Mouse (Mus musculus): ENCODE measurements at regions not wholly inside any gene's neighbourhood (a gene's known extent, or its start where the extent isn't known, plus 50 kb on each side); places are given as distances from the start of the nearest gene placed in this dataset.

- no peak for ATAC-seq (ENCODE audit: low FRiP score)
Observed at GRCm38 (mm10) chr13:82187196-82187595, 404.3 kb downstream of the Cetn3 start.

GRCm38 (mm10) chr13:82200739-82201138, 417.9 kb downstream of the Cetn3 start:
- H3K4me2 ChIP-seq: no peak overlapping the region
- no peaks in the 10 kb centered on the region for H3K9me3 ChIP-seq
- H3K4me1 ChIP-seq: no peaks in the 10 kb centered on the region
- no peak overlapping the region for H3K4me3 ChIP-seq (replicated peaks)
- 84% methylated on average over 1 of the region's 1 CpGs for WGBS
- no peak overlapping the region for H3K27ac ChIP-seq
- no peak for ATAC-seq (ENCODE audit: low FRiP score)
- no peaks in the 10 kb centered on the region for H3K36me3 ChIP-seq (replicated peaks)
- no peaks in the 10 kb centered on the region for H3K27me3 ChIP-seq
- no peak overlapping the region for H3K9ac ChIP-seq

More at GRCm38 (mm10) chr13:82187196-82187595, 404.3 kb downstream of the Cetn3 start:
- Histone ChIP-seq H3K4me2 (no peak overlapping the region), H3K4me1 (no peaks in the 10 kb centered on the region), H3K9ac (no peak overlapping the region), H3K36me3 (replicated peaks) (no peaks in the 10 kb centered on the region), H3K4me3 (replicated peaks) (no peak overlapping the region), H3K27me3 (no peaks in the 10 kb centered on the region), H3K9me3 (no peaks in the 10 kb centered on the region), H3K27ac (no peak overlapping the region)

GRCm38 (mm10) chr13:82225430-82225829, 442.6 kb downstream of the Cetn3 start:
- ATAC-seq (ENCODE audit: low FRiP score): no peak

GRCm38 (mm10) chr13:82233901-82234300, 451.0 kb downstream of the Cetn3 start:
- no peak overlapping the region for H3K4me2 ChIP-seq
- H3K9me3 ChIP-seq: no peaks in the 10 kb centered on the region
- no peak overlapping the region for H3K4me3 ChIP-seq (replicated peaks)
- H3K4me1 ChIP-seq: no peaks in the 10 kb centered on the region
- ATAC-seq (ENCODE audit: low FRiP score): no peak
- H3K36me3 ChIP-seq (replicated peaks): no peaks in the 10 kb centered on the region
- H3K27ac ChIP-seq: no peak overlapping the region
- 77% methylated on average over 2 of the region's 2 CpGs for WGBS
- H3K9ac ChIP-seq: no peak overlapping the region
- no peaks in the 10 kb centered on the region for H3K27me3 ChIP-seq

More at GRCm38 (mm10) chr13:82225430-82225829, 442.6 kb downstream of the Cetn3 start:
- H3K4me1 ChIP-seq: no peaks in the 10 kb centered on the region
- H3K9ac ChIP-seq: no peak overlapping the region
- no peak overlapping the region for H3K27ac ChIP-seq
- no peaks in the 10 kb centered on the region for H3K36me3 ChIP-seq (replicated peaks)
- H3K4me3 ChIP-seq (replicated peaks): no peak overlapping the region
- no peaks in the 10 kb centered on the region for H3K9me3 ChIP-seq
- H3K4me2 ChIP-seq: no peak overlapping the region
- H3K27me3 ChIP-seq: no peaks in the 10 kb centered on the region

GRCm38 (mm10) chr13:82246231-82246630, 463.4 kb downstream of the Cetn3 start:
- no peak overlapping the region for H3K4me2 ChIP-seq
- H3K4me3 ChIP-seq (replicated peaks): no peak overlapping the region
- H3K4me1 ChIP-seq: no peaks in the 10 kb centered on the region
- no peak overlapping the region for H3K9ac ChIP-seq
- H3K27me3 ChIP-seq: no peaks in the 10 kb centered on the region
- H3K27ac ChIP-seq: no peak overlapping the region
- ATAC-seq (ENCODE audit: low FRiP score): no peak
- 84% methylated on average over 1 of the region's 1 CpGs for WGBS
- H3K9me3 ChIP-seq: no peaks in the 10 kb centered on the region
- no peaks in the 10 kb centered on the region for H3K36me3 ChIP-seq (replicated peaks)

GRCm38 (mm10) chr13:82250361-82250760, 467.5 kb downstream of the Cetn3 start:
- no peak for ATAC-seq (ENCODE audit: low FRiP score)
- no peak overlapping the region for H3K4me3 ChIP-seq (replicated peaks)
- H3K27ac ChIP-seq: no peak overlapping the region
- H3K4me1 ChIP-seq: no peaks in the 10 kb centered on the region
- no peaks in the 10 kb centered on the region for H3K27me3 ChIP-seq
- H3K36me3 ChIP-seq (replicated peaks): no peaks in the 10 kb centered on the region
- H3K9me3 ChIP-seq: no peaks in the 10 kb centered on the region
- 93% methylated on average over 6 of the region's 6 CpGs for WGBS
- no peak overlapping the region for H3K9ac ChIP-seq
- no peak overlapping the region for H3K4me2 ChIP-seq

- H3K4me1 ChIP-seq: no peaks in the 10 kb centered on the region
- H3K27ac ChIP-seq: no peak overlapping the region
- no peak overlapping the region for H3K9ac ChIP-seq
- no peaks in the 10 kb centered on the region for H3K27me3 ChIP-seq
- ATAC-seq (ENCODE audit: low FRiP score): no peak
- WGBS: 91% methylated on average over 1 of the region's 1 CpGs
- no peaks in the 10 kb centered on the region for H3K36me3 ChIP-seq (replicated peaks)
- no peak overlapping the region for H3K4me2 ChIP-seq
- H3K4me3 ChIP-seq (replicated peaks): no peak overlapping the region
- H3K9me3 ChIP-seq: no peaks in the 10 kb centered on the region
Observed at GRCm38 (mm10) chr13:82258491-82258935, 475.6 kb downstream of the Cetn3 start.

GRCm38 (mm10) chr13:82264236-82264635, 481.4 kb downstream of the Cetn3 start:
- no peak overlapping the region for H3K9ac ChIP-seq
- no peak overlapping the region for H3K4me3 ChIP-seq (replicated peaks)
- H3K9me3 ChIP-seq: no peaks in the 10 kb centered on the region
- no peak overlapping the region for H3K27ac ChIP-seq
- H3K4me1 ChIP-seq: peaks cover 3% of the 10 kb centered on the region; the same call in 1 of the 2 replicates
- H3K4me2 ChIP-seq: no peak overlapping the region
- H3K36me3 ChIP-seq (replicated peaks): no peaks in the 10 kb centered on the region
- no peak for ATAC-seq (ENCODE audit: low FRiP score)
- WGBS: 80% methylated on average over 2 of the region's 2 CpGs
- H3K27me3 ChIP-seq: no peaks in the 10 kb centered on the region

- no peak overlapping the region for H3K27ac ChIP-seq
- H3K4me1 ChIP-seq: peaks cover 3% of the 10 kb centered on the region; the same call in 1 of the 2 replicates
- H3K4me2 ChIP-seq: no peak overlapping the region
- 28% methylated on average over 3 of the region's 3 CpGs for WGBS
- ATAC-seq (ENCODE audit: low FRiP score): no peak
- no peak overlapping the region for H3K4me3 ChIP-seq (replicated peaks)
- no peaks in the 10 kb centered on the region for H3K27me3 ChIP-seq
- H3K36me3 ChIP-seq (replicated peaks): no peaks in the 10 kb centered on the region
- no peak overlapping the region for H3K9ac ChIP-seq
- no peaks in the 10 kb centered on the region for H3K9me3 ChIP-seq
Observed at GRCm38 (mm10) chr13:82265170-82265569, 482.3 kb downstream of the Cetn3 start.

GRCm38 (mm10) chr13:82265736-82266135, 482.9 kb downstream of the Cetn3 start:
- H3K4me1 ChIP-seq: peaks cover 3% of the 10 kb centered on the region; the same call in 1 of the 2 replicates
- no peak overlapping the region for H3K27ac ChIP-seq
- H3K9me3 ChIP-seq: no peaks in the 10 kb centered on the region
- WGBS: 90% methylated on average over 2 of the region's 2 CpGs
- no peaks in the 10 kb centered on the region for H3K36me3 ChIP-seq (replicated peaks)
- no peak overlapping the region for H3K4me3 ChIP-seq (replicated peaks)
- no peak overlapping the region for H3K9ac ChIP-seq
- no peak overlapping the region for H3K4me2 ChIP-seq
- no peaks in the 10 kb centered on the region for H3K27me3 ChIP-seq
- no peak for ATAC-seq (ENCODE audit: low FRiP score)

- H3K27ac ChIP-seq: no peak overlapping the region
- H3K4me1 ChIP-seq: no peaks in the 10 kb centered on the region
- H3K4me2 ChIP-seq: no peak overlapping the region
- ATAC-seq (ENCODE audit: low FRiP score): no peak
- H3K36me3 ChIP-seq (replicated peaks): no peaks in the 10 kb centered on the region
- 81% methylated on average over 3 of the region's 3 CpGs for WGBS
- H3K27me3 ChIP-seq: no peaks in the 10 kb centered on the region
- no peak overlapping the region for H3K9ac ChIP-seq
- no peak overlapping the region for H3K4me3 ChIP-seq (replicated peaks)
- no peaks in the 10 kb centered on the region for H3K9me3 ChIP-seq
Observed at GRCm38 (mm10) chr13:82274733-82275132, 491.9 kb downstream of the Cetn3 start.

- H3K27ac ChIP-seq: no peak overlapping the region
- no peak overlapping the region for H3K9ac ChIP-seq
- 91% methylated on average over 3 of the region's 3 CpGs for WGBS
- H3K4me3 ChIP-seq (replicated peaks): no peak overlapping the region
- H3K4me2 ChIP-seq: no peak overlapping the region
- H3K4me1 ChIP-seq: no peaks in the 10 kb centered on the region
- H3K36me3 ChIP-seq (replicated peaks): no peaks in the 10 kb centered on the region
- no peaks in the 10 kb centered on the region for H3K27me3 ChIP-seq
- H3K9me3 ChIP-seq: no peaks in the 10 kb centered on the region
- ATAC-seq (ENCODE audit: low FRiP score): no peak
Observed at GRCm38 (mm10) chr13:82276001-82276400, 493.1 kb downstream of the Cetn3 start.

- ATAC-seq (ENCODE audit: low FRiP score): no peak
Observed at GRCm38 (mm10) chr13:82280744-82281143, 497.9 kb downstream of the Cetn3 start.

More at GRCm38 (mm10) chr13:82280744-82281143, 497.9 kb downstream of the Cetn3 start:
- no peak overlapping the region for H3K9ac ChIP-seq
- no peaks in the 10 kb centered on the region for H3K4me1 ChIP-seq
- H3K36me3 ChIP-seq (replicated peaks): no peaks in the 10 kb centered on the region
- H3K4me2 ChIP-seq: no peak overlapping the region
- no peak overlapping the region for H3K4me3 ChIP-seq (replicated peaks)
- WGBS: 87% methylated on average over 4 of the region's 4 CpGs
- H3K9me3 ChIP-seq: no peaks in the 10 kb centered on the region
- H3K27me3 ChIP-seq: no peaks in the 10 kb centered on the region
- H3K27ac ChIP-seq: no peak overlapping the region

Data from forebrain, embryonic 12.5 days (tissue).